20 mouse cellular contexts compared by ENCODE assay signal in the genomic region with DNA sequence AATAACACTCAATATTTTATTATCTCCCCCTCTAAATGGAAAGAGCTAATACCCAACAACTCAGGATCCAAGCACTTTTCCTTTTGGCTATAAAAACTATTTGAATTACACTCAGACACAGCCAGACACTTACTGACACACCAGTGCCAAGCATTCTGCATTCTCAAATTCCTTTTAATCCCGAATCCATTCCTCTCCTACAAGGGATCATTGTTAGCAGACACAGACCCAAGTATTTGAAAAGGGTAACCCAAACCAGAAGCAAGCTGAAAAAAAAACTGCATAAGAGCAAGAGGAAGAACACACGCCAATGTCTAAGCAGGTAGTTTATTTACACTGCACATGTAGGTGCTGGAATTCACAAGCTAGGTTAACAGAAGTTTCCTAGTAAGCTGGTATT. TPM values are rescaled to one million over a fixed set of nuclear protein-coding genes. Genes with fewer than 3 reads are reported as not detected.
DNase-seq lines count a peak whose midpoint lies in the region; ATAC-seq and TF ChIP-seq lines count a peak whose summit lies in the region.
"Had no signal": no experiment of that assay in that cellular context is flagged by ENCODE, and none has a peak within 500 bp of the region (broad histone marks: within the 10 kb centered on the region; RNA-seq: fewer than 3 reads in every experiment).

No protein-coding gene starts in this region.

- no peaks in the 10 kb centered on the region for H3K27me3 ChIP-seq in forebrain, embryonic 15.5 days
- no peaks in the 10 kb centered on the region for H3K27me3 ChIP-seq in forebrain, embryonic 14.5 days (replicated peaks; ENCODE audit: control insufficient read depth, insufficient read depth, low read length)
- no peaks in the 10 kb centered on the region for H3K27me3 ChIP-seq in embryonic facial prominence, embryonic 14.5 days (replicated peaks; ENCODE audit: control insufficient read depth, insufficient read depth, low read length)
- H3K27me3 ChIP-seq: embryonic facial prominence, embryonic 12.5 days; heart, embryonic 15.5 days; Patski had no signal

- H3K9me3 ChIP-seq in forebrain, embryonic 15.5 days: no peaks in the 10 kb centered on the region
- no peaks in the 10 kb centered on the region for H3K9me3 ChIP-seq in forebrain, embryonic 14.5 days (replicated peaks; ENCODE audit: control insufficient read depth, low read length)
- H3K9me3 ChIP-seq in embryonic facial prominence, embryonic 14.5 days (ENCODE audit: control insufficient read depth, low read length): no peaks in the 10 kb centered on the region
- H3K9me3 ChIP-seq: embryonic facial prominence, embryonic 12.5 days; heart, embryonic 15.5 days had no signal

- no peak overlapping the region for H3K4me3 ChIP-seq in forebrain, embryonic 15.5 days
- H3K4me3 ChIP-seq in forebrain, embryonic 14.5 days (ENCODE audit: low read depth, low read length): no peak overlapping the region
- no peak overlapping the region for H3K4me3 ChIP-seq in layer of hippocampus, adult 2 months
- H3K4me3 ChIP-seq in embryonic facial prominence, embryonic 14.5 days (ENCODE audit: low read depth, low read length): no peak overlapping the region
- H3K4me3 ChIP-seq: embryonic facial prominence, embryonic 12.5 days; erythroblast, embryonic 14.5 days; heart, adult 2 months; heart, embryonic 15.5 days had no signal

- peaks cover under 1% of the 10 kb centered on the region; the same call in 1 of the 2 replicates for H3K36me3 ChIP-seq in forebrain, embryonic 15.5 days
- peaks cover 3% of the 10 kb centered on the region for H3K36me3 ChIP-seq in forebrain, embryonic 14.5 days (ENCODE audit: control insufficient read depth, insufficient read depth, low read length)
- H3K36me3 ChIP-seq in embryonic facial prominence, embryonic 14.5 days (ENCODE audit: control insufficient read depth, insufficient read depth, low read length): peaks cover 6% of the 10 kb centered on the region

- DNase-seq in forebrain, embryonic 14.5 days (ENCODE audit: low spot score): no peak
- no peak for DNase-seq in layer of hippocampus, adult 2 months (ENCODE audit: low spot score in 2 of 2)
- DNase-seq in layer of hippocampus, adult 9-10 months (ENCODE audit: low spot score): no peak
- peak; percentile 79 for DNase-seq in Muller cell, postnatal 12 days (ENCODE audit: inconsistent ontology term)
- DNase-seq in embryonic facial prominence, embryonic 14.5 days (ENCODE audit: low spot score): peak; percentile 57
- DNase-seq in ovary, postnatal 10 days (ENCODE audit: low spot score): no peak
- no peak for DNase-seq in lung, postnatal 4 days
- DNase-seq: adrenal gland, postnatal 14 days; cerebellum, adult 18-20 months; heart, adult 2 months; heart, postnatal 14 days had no signal

- peak overlapping the region; percentile 50; the same call in 1 of the 2 replicates for H3K27ac ChIP-seq in forebrain, embryonic 15.5 days (replicated peaks)
- no peak overlapping the region for H3K27ac ChIP-seq in forebrain, embryonic 14.5 days (ENCODE audit: low read depth, low read length)
- H3K27ac ChIP-seq in layer of hippocampus, adult 2 months: peak overlapping the region; percentile 84
- peak overlapping the region; percentile 16; the same call in 1 of the 2 replicates for H3K27ac ChIP-seq in embryonic facial prominence, embryonic 14.5 days (replicated peaks; ENCODE audit: low read depth, low read length)
- H3K27ac ChIP-seq: heart, adult 2 months; heart, embryonic 15.5 days; hindbrain, embryonic 14.5 days had no signal

- 46% methylated on average over 2 of the region's 2 CpGs for WGBS in forebrain, embryonic 15.5 days
- 50% methylated on average over 2 of the region's 2 CpGs for WGBS in forebrain, embryonic 14.5 days
- 23% methylated on average over 2 of the region's 2 CpGs for WGBS in embryonic facial prominence, embryonic 14.5 days

- H3K4me1 ChIP-seq in forebrain, embryonic 15.5 days: peaks cover 43% of the 10 kb centered on the region
- peaks cover 5% of the 10 kb centered on the region; the same call in 1 of the 2 replicates for H3K4me1 ChIP-seq in forebrain, embryonic 14.5 days (ENCODE audit: control insufficient read depth, insufficient read depth, low read length)
- peaks cover 35% of the 10 kb centered on the region for H3K4me1 ChIP-seq in embryonic facial prominence, embryonic 14.5 days (ENCODE audit: control insufficient read depth, insufficient read depth, low read length)

- TF ChIP-seq CTCF in layer of hippocampus, adult 2 months (conservative IDR thresholded peaks at IDR 0.05): no peak

- no peak for ATAC-seq in forebrain, embryonic 15.5 days (replicated peaks)
- no peak for ATAC-seq in forebrain, embryonic 14.5 days
- ATAC-seq in embryonic facial prominence, embryonic 14.5 days (ENCODE audit: low read depth): peak; percentile 45; the same call in 1 of the 2 replicates
- ATAC-seq: activated CD4-positive, CD25-positive, alpha-beta regulatory T cell, adult 4 months; intestine, postnatal 0 days; Patski had no signal

- H3K9ac ChIP-seq in forebrain, embryonic 15.5 days (replicated peaks): no peak overlapping the region
- H3K9ac ChIP-seq in forebrain, embryonic 14.5 days (ENCODE audit: low read length): no peak overlapping the region
- no peak overlapping the region for H3K9ac ChIP-seq in embryonic facial prominence, embryonic 14.5 days (ENCODE audit: low read depth, low read length)
- H3K9ac ChIP-seq: embryonic facial prominence, embryonic 12.5 days; heart, embryonic 15.5 days; hindbrain, embryonic 14.5 days had no signal

- H3K4me2 ChIP-seq in forebrain, embryonic 15.5 days (replicated peaks): no peak overlapping the region
- H3K4me2 ChIP-seq in forebrain, embryonic 14.5 days (ENCODE audit: low read length): no peak overlapping the region
- H3K4me2 ChIP-seq in embryonic facial prominence, embryonic 14.5 days (ENCODE audit: low read depth, low read length): no peak overlapping the region
- H3K4me2 ChIP-seq: embryonic facial prominence, embryonic 12.5 days; heart, embryonic 11.5 days; heart, embryonic 15.5 days; hindbrain, embryonic 14.5 days had no signal

RNA-seq across cellular contexts. Expression of gene Lrp6, which starts 54.3 kb away (rescaled TPM):
- polyA plus RNA-seq in forebrain, embryonic 15.5 days (2015; fragmentation: Nextera tagmentation; extraction: Ambion mirVana): 20.4 and 23.2 TPM in 2 replicates
- polyA plus RNA-seq in forebrain, embryonic 14.5 days (2014; fragmentation: Nextera tagmentation; extraction: Ambion mirVana): 20.9 TPM in 2 replicates
- total RNA-seq in layer of hippocampus, adult 2 months (2021): 10 to 100 TPM; 49.2 to 54.5 TPM
- polyA plus RNA-seq in embryonic facial prominence, embryonic 14.5 days (2014; fragmentation: Nextera tagmentation; extraction: Ambion mirVana): 38.7 and 39.8 TPM in 2 replicates

Comparison
In these comparisons a context has a peak if more than half of its experiments do, and no peak if none do; other contexts are left out.
1. DNase-seq: peak in Muller cell, postnatal 12 days (single experiment) and embryonic facial prominence, embryonic 14.5 days (single experiment); none in forebrain, embryonic 14.5 days (single experiment), layer of hippocampus, adult 2 months (0 of 2), layer of hippocampus, adult 9-10 months (single experiment), ovary, postnatal 10 days (single experiment) and lung, postnatal 4 days (0 of 2).